Mouse (Mus musculus): ENCODE measurements around the gene Nxnl2. TPM values are rescaled to one million over a fixed set of nuclear protein-coding genes. Genes with fewer than 3 reads are reported as not detected.

The Nxnl2 gene
- polyA plus RNA-seq, 1 experiment from 2014 or later: 1.7 TPM

DNA sequence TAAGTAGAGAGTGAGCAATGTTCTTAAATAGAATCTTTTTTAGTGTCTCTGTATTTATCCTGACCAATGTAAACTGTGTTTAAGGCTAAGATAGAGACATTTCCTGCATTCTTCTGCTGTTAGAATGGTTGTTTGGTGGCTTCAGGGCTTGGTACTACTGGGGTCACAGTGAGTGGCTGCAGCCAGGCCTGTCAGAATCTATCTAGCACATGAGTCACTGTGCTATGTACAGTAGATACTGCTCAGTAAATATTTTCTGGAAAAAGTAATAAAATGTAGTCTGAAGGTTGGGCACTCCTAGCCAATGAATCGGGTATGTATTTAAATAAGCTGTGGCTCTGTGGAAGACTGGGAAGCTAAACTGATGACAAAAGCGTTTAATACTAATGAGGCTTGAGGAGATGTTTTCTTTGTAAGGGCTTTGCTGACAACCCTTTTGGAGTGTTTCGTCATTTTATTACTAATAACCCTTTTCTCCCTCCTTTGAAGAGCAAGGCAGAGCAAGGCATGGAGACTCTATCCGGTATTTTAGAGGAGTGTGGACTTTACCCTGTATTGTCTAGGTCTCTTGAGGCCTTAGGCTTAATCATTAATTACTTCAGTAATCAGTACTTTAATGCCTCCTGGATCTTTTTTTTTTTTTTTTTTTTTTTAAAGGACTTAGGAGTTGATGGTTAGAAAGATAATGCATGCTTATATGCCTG, 17.7 kb upstream of the Nxnl2 start:
- Histone ChIP-seq H3K9me3 (replicated peaks) (no peaks in the 10 kb centered on the region), H3K4me3 (no peak overlapping the region), H3K27me3 (no peaks in the 10 kb centered on the region), H3K4me1 (replicated peaks) (peaks cover 12% of the 10 kb centered on the region), H3K4me2 (no peak overlapping the region), H3K9ac (no peak overlapping the region), H3K36me3 (peaks cover 29% of the 10 kb centered on the region), H3K27ac (no peak overlapping the region)
- no peak for ATAC-seq (replicated peaks; ENCODE audit: insufficient number of reproducible peaks, insufficient read depth, low FRiP score, low read depth)
- 87% methylated on average over 4 of the region's 4 CpGs for WGBS

GRCm38 (mm10) chr13:51153670-51154030, 17.2 kb upstream of the Nxnl2 start:
- no peak overlapping the region for H3K9ac ChIP-seq
- H3K27me3 ChIP-seq: no peaks in the 10 kb centered on the region
- WGBS: 86% methylated on average over 4 of the region's 4 CpGs
- H3K36me3 ChIP-seq: peaks cover 29% of the 10 kb centered on the region
- H3K4me1 ChIP-seq (replicated peaks): peaks cover 12% of the 10 kb centered on the region
- no peak for ATAC-seq (replicated peaks; ENCODE audit: insufficient number of reproducible peaks, insufficient read depth, low FRiP score, low read depth)
- no peaks in the 10 kb centered on the region for H3K9me3 ChIP-seq (replicated peaks)
- H3K27ac ChIP-seq: no peak overlapping the region
- no peak overlapping the region for H3K4me2 ChIP-seq
- no peak overlapping the region for H3K4me3 ChIP-seq

DNA sequence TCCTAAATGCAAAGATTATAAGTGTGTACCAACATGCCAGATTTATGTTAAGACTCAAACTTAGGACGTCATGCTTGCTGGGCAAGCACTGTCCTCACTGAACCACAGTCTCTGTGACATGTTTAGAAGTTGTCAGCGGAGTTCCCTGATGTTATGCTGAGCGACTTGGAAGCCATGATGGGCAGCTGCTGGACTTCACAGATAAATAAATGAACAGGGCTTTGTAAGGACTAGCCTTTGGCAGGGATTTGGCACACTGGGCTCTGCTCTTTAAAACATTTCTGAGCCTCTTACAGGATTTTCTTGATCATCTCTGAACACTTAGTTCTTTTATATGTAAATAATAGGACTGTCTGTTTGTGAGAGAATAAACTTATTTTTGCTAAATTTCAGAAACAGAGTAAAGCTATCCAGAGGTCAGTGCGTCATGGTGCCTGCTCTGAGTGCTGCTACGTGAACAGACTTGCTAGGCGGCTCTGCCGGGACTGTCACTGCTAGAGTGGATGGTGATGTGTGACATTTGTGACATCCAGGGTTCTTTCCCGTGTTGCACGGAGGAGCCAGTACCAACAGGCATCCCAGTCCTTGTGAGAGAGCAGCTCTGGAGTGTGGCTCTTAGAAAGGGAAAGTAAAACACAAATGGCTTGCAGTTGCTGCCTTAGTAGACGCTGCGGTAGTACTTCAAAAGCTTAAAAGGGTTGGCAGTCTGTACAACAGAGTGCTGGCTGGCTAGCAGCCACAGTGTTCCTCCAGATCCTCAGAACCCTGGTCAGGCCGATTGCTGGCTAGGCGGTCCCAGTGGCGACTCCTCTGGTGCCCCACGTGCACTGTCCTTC, 15.4 kb upstream of the Nxnl2 start:
- Histone ChIP-seq H3K36me3 (peaks cover 19% of the 10 kb centered on the region), H3K4me2 (peak overlapping the region; percentile 31)
- ATAC-seq (replicated peaks; ENCODE audit: insufficient number of reproducible peaks, insufficient read depth, low FRiP score, low read depth): peak; percentile 86

GRCm38 (mm10) chr13:51156014-51156386, 14.8 kb upstream of the Nxnl2 start:
- Histone ChIP-seq H3K4me3 (0 out of 2 replicates have a peak overlapping the region, but pooled peaks have one; percentile 4), H3K27ac (peak overlapping the region; percentile 79), H3K36me3 (peaks cover 16% of the 10 kb centered on the region; the same call in 1 of the 2 replicates), H3K27me3 (no peaks in the 10 kb centered on the region), H3K4me2 (peak overlapping the region; percentile 31), H3K9ac (no peak overlapping the region), H3K9me3 (replicated peaks) (no peaks in the 10 kb centered on the region), H3K4me1 (replicated peaks) (peaks cover 12% of the 10 kb centered on the region)
- peak; percentile 50; the same call in 1 of the 2 replicates for ATAC-seq (replicated peaks; ENCODE audit: insufficient number of reproducible peaks, insufficient read depth, low FRiP score, low read depth)
- WGBS: 77% methylated on average over 6 of the region's 6 CpGs

More for the DNA sequence above, 15.4 kb upstream of the Nxnl2 start:
- Histone ChIP-seq H3K27ac (peak overlapping the region; percentile 79), H3K4me1 (replicated peaks) (peaks cover 12% of the 10 kb centered on the region), H3K9me3 (replicated peaks) (no peaks in the 10 kb centered on the region), H3K9ac (no peak overlapping the region), H3K27me3 (no peaks in the 10 kb centered on the region), H3K4me3 (peak overlapping the region; percentile 4; the same call in 1 of the 2 replicates)
- 54% methylated on average over 15 of the region's 15 CpGs for WGBS

- H3K4me3 ChIP-seq: no peak overlapping the region
- 60% methylated on average over 3 of the region's 3 CpGs for WGBS
- H3K9me3 ChIP-seq (replicated peaks): no peaks in the 10 kb centered on the region
- no peaks in the 10 kb centered on the region for H3K27me3 ChIP-seq
- no peak for ATAC-seq (replicated peaks; ENCODE audit: insufficient number of reproducible peaks, insufficient read depth, low FRiP score, low read depth)
- H3K36me3 ChIP-seq: peaks cover 16% of the 10 kb centered on the region; the same call in 1 of the 2 replicates
- no peak overlapping the region for H3K4me2 ChIP-seq
- H3K9ac ChIP-seq: no peak overlapping the region
- peaks cover 14% of the 10 kb centered on the region for H3K4me1 ChIP-seq (replicated peaks)
- H3K27ac ChIP-seq: no peak overlapping the region
Measured at GRCm38 (mm10) chr13:51157291-51157690, 13.5 kb upstream of the Nxnl2 start.

- Histone ChIP-seq H3K4me3 (no peak overlapping the region), H3K4me2 (no peak overlapping the region), H3K27ac (no peak overlapping the region), H3K9me3 (replicated peaks) (no peaks in the 10 kb centered on the region), H3K4me1 (replicated peaks) (0 out of 2 replicates have a peak, but pooled peaks cover 2% of the 10 kb centered on the region), H3K36me3 (no peaks in the 10 kb centered on the region), H3K27me3 (no peaks in the 10 kb centered on the region), H3K9ac (no peak overlapping the region)
- WGBS: 78% methylated on average over 2 of the region's 2 CpGs
- ATAC-seq (replicated peaks; ENCODE audit: insufficient number of reproducible peaks, insufficient read depth, low FRiP score, low read depth): no peak
Measured at GRCm38 (mm10) chr13:51161672-51162071, 9.2 kb upstream of the Nxnl2 start.

DNA sequence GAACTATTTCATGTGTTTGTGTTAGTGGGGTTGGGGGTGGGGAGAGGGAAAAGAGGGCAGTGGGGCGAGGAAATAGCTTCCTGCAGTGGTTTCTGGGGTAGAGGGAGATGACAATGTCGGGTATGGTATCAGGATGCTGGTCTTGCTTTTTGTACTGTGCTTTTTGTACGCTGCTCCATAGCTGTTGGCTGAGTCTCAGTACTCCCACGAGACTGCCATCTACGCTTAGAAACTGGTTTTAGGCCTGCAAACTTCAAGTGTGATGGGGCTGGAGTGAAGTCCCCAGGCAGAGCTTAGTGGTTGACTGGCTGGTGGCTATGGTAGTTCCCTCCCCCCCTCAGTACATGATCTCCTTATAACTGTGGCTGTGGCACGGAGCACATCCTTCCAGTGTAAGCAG, 8.6 kb upstream of the Nxnl2 start:
- 85% methylated on average over 6 of the region's 6 CpGs for WGBS
- H3K4me1 ChIP-seq (replicated peaks): 0 out of 2 replicates have a peak, but pooled peaks cover 2% of the 10 kb centered on the region
- no peak overlapping the region for H3K9ac ChIP-seq
- H3K36me3 ChIP-seq: no peaks in the 10 kb centered on the region
- no peak overlapping the region for H3K4me3 ChIP-seq
- H3K4me2 ChIP-seq: no peak overlapping the region
- no peaks in the 10 kb centered on the region for H3K9me3 ChIP-seq (replicated peaks)
- no peak overlapping the region for H3K27ac ChIP-seq
- ATAC-seq (replicated peaks; ENCODE audit: insufficient number of reproducible peaks, insufficient read depth, low FRiP score, low read depth): no peak
- H3K27me3 ChIP-seq: no peaks in the 10 kb centered on the region

DNA sequence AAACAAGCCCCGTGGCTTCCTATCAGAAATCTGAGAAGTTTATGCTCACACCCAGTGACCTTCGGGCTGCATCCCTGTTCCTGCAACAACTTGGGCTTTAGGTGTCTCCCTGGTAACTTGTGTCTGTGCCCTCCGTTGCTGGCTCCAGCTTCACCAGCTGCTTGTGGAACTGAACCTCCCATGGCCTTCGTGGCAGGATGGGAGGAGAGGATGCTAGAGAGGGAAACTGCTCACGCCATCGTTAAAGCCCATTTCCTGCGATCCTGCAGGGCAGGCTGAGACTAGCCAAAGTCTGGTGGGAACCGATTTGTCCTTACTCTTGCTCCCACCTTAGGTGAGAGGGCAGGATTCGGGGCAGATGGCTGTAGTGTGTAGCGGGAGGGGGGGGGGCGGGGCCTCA, 4.1 kb upstream of the Nxnl2 start:
- H3K4me2 ChIP-seq: no peak overlapping the region

DNA sequence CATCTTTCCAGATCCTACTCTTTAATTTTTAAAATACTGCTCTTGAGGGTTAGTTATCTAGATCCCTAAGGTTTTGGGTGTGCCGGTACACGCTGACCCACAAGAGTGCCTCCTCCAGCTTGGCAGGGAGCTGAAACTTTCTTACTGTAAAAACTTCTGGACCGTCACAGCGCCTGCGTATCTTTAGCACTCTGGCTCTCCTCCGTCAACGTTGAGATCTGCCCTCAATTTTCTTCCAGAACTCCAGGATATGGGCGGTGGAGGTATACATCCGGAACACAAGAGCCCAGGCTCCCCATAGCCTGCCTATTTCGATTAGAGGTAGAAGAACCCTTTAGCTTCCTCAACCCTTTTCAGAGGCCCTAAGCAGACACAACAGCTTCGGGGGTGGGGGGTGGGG, 607 bp upstream of the Nxnl2 start:
- ATAC-seq (replicated peaks; ENCODE audit: insufficient number of reproducible peaks, insufficient read depth, low FRiP score, low read depth): peak; percentile 41; the same call in 1 of the 2 replicates
- Histone ChIP-seq H3K9ac (peak overlapping the region; percentile 37; the same call in 1 of the 2 replicates), H3K27ac (no peak overlapping the region), H3K9me3 (replicated peaks) (no peaks in the 10 kb centered on the region), H3K4me1 (replicated peaks) (peaks cover 20% of the 10 kb centered on the region), H3K4me2 (peak overlapping the region; percentile 99), H3K36me3 (no peaks in the 10 kb centered on the region), H3K27me3 (peaks cover 20% of the 10 kb centered on the region), H3K4me3 (peak overlapping the region; percentile 60)
- WGBS: 18% methylated on average over 11 of the region's 11 CpGs

More for the DNA sequence above, 4.1 kb upstream of the Nxnl2 start:
- H3K9me3 ChIP-seq (replicated peaks): no peaks in the 10 kb centered on the region
- H3K36me3 ChIP-seq: no peaks in the 10 kb centered on the region
- H3K4me3 ChIP-seq: no peak overlapping the region
- 59% methylated on average over 11 of the region's 11 CpGs for WGBS
- H3K4me1 ChIP-seq (replicated peaks): peaks cover 15% of the 10 kb centered on the region
- H3K9ac ChIP-seq: no peak overlapping the region
- H3K27ac ChIP-seq: no peak overlapping the region
- no peak for ATAC-seq (replicated peaks; ENCODE audit: insufficient number of reproducible peaks, insufficient read depth, low FRiP score, low read depth)
- H3K27me3 ChIP-seq: peaks cover 7% of the 10 kb centered on the region

GRCm38 (mm10) chr13:51172601-51173000, 1.8 kb downstream of the Nxnl2 start:
- Histone ChIP-seq H3K9me3 (replicated peaks) (peaks cover 4% of the 10 kb centered on the region; the same call in 1 of the 2 replicates), H3K9ac (no peak overlapping the region), H3K4me1 (replicated peaks) (peaks cover 20% of the 10 kb centered on the region), H3K27ac (no peak overlapping the region), H3K36me3 (no peaks in the 10 kb centered on the region), H3K4me3 (no peak overlapping the region), H3K4me2 (no peak overlapping the region), H3K27me3 (peaks cover 20% of the 10 kb centered on the region)
- 90% methylated on average over 7 of the region's 7 CpGs for WGBS
- ATAC-seq (replicated peaks; ENCODE audit: insufficient number of reproducible peaks, insufficient read depth, low FRiP score, low read depth): no peak

GRCm38 (mm10) chr13:51178932-51179331, 8.1 kb downstream of the Nxnl2 start:
- Histone ChIP-seq H3K4me1 (replicated peaks) (peaks cover 5% of the 10 kb centered on the region; the same call in 1 of the 2 replicates), H3K9me3 (replicated peaks) (peaks cover 4% of the 10 kb centered on the region; the same call in 1 of the 2 replicates), H3K27me3 (no peaks in the 10 kb centered on the region), H3K9ac (no peak overlapping the region), H3K4me2 (no peak overlapping the region), H3K36me3 (no peaks in the 10 kb centered on the region), H3K4me3 (no peak overlapping the region), H3K27ac (no peak overlapping the region)
- no peak for ATAC-seq (replicated peaks; ENCODE audit: insufficient number of reproducible peaks, insufficient read depth, low FRiP score, low read depth)
- WGBS: 76% methylated on average over 10 of the region's 10 CpGs

Data from heart, embryonic 15.5 days (tissue).